Mouse (Mus musculus) MEL (cell line): ENCODE results near the gene Zfp446. TPM values are rescaled to one million over a fixed set of nuclear protein-coding genes. Genes with fewer than 3 reads are reported as not detected.
A peak's percentile ranks its signal among the peaks of the same experiment; 100 is the strongest.

Experiments used
- DNase-seq: peaks from one replicate; pipeline ENCODE4 v3.0.0; 2011; ENCODE audit warnings: low read depth, low spot score
- H3K27ac ChIP-seq: 2 replicates; pipeline ENCODE4 v1.5.1; 2012; ENCODE audit warnings: low read depth, mild to moderate bottlenecking, control low read depth, low read length, moderate library complexity; ENCODE audit not compliant: control insufficient read depth
- H3K27me3 ChIP-seq, 2 experiments: fragments of 150-350 bp in 1 of 2; sonication (generic) in 1 of 2; 2 replicates each; pipeline ENCODE4 v1.6.1; 2012; ENCODE audit warnings: low read length in 2 of 2, mild to moderate bottlenecking in 2 of 2, improper control_type of control experiment in 1 of 2, moderate library complexity in 1 of 2; ENCODE audit not compliant: insufficient read depth in 2 of 2, control insufficient read depth in 1 of 2
- H3K36me3 ChIP-seq, 2 experiments: 2 replicates each; pipeline ENCODE4 v1.6.1; 2012 to 2014; ENCODE audit warnings: low read length in 2 of 2, improper control_type of control experiment in 1 of 2, inconsistent platforms in 1 of 2, mild to moderate bottlenecking in 1 of 2; ENCODE audit not compliant: insufficient read depth in 2 of 2, control insufficient read depth in 1 of 2
- H3K4me1 ChIP-seq, 2 experiments: fragments of 150-350 bp in 1 of 2; sonication (generic) in 1 of 2; 2 replicates each; pipeline ENCODE4 v1.6.1; 2012; ENCODE audit warnings: low read length in 2 of 2, improper control_type of control experiment in 1 of 2, mild to moderate bottlenecking in 1 of 2; ENCODE audit not compliant: insufficient read depth in 2 of 2, control insufficient read depth in 1 of 2
- H3K4me3 ChIP-seq, 2 experiments: fragments of 150-350 bp in 1 of 2; sonication (generic) in 1 of 2; 2 replicates each; pipeline ENCODE4 v1.5.1; 2012; ENCODE audit warnings: low read depth in 2 of 2, low read length in 2 of 2, mild to moderate bottlenecking in 2 of 2, moderate library complexity in 2 of 2, control low read depth in 1 of 2, improper control_type of control experiment in 1 of 2; ENCODE audit not compliant: control insufficient read depth in 1 of 2, insufficient read depth in 1 of 2
- H3K79me2 ChIP-seq: 2 replicates; pipeline ENCODE4 v1.6.1; 2012; ENCODE audit warnings: mild to moderate bottlenecking, low read length, moderate library complexity; ENCODE audit not compliant: control insufficient read depth, poor library complexity, insufficient read depth
- H3K9ac ChIP-seq: 2 replicates; pipeline ENCODE4 v1.6.1; 2012; ENCODE audit warnings: low read depth, mild to moderate bottlenecking, control low read depth, low read length, moderate library complexity; ENCODE audit not compliant: control insufficient read depth, poor library complexity, severe bottlenecking
- H3K9me3 ChIP-seq: fragments of 150-350 bp; sonication (generic); replicated peaks from 2 replicates; pipeline ENCODE4 v1.6.1; 2012; ENCODE audit warnings: mild to moderate bottlenecking, low read length, improper control_type of control experiment, moderate library complexity; ENCODE audit not compliant: insufficient read depth
- CHD1 ChIP-seq: IDR thresholded peaks from 2 replicates; pipeline ENCODE4 v1.6.1; 2012; ENCODE audit warnings: low read depth, mild to moderate bottlenecking, inconsistent platforms, low read length, improper control_type of control experiment
- CTCF ChIP-seq, 3 experiments: IDR thresholded peaks in 2 of 3; conservative IDR thresholded peaks in 1 of 3; 2 replicates each; pipeline ENCODE4 v1.5.1; 2011 to 2012; ENCODE audit warnings: low read length in 3 of 3, low read depth in 2 of 3, mild to moderate bottlenecking in 2 of 3, improper control_type of control experiment in 1 of 3, inconsistent platforms in 1 of 3, mixed read lengths in 1 of 3, moderate library complexity in 1 of 3; ENCODE audit not compliant: control insufficient read depth in 1 of 3, insufficient read depth in 1 of 3, poor library complexity in 1 of 3, severe bottlenecking in 1 of 3
- ELF1 ChIP-seq: IDR thresholded peaks from 2 replicates; pipeline ENCODE4 v1.6.1; 2014; ENCODE audit warnings: low read depth, mild to moderate bottlenecking, inconsistent platforms, low read length, improper control_type of control experiment, moderate library complexity
- EP300 ChIP-seq, 2 experiments: IDR thresholded peaks; 2 replicates each; pipeline ENCODE4 v1.6.1; 2011; ENCODE audit warnings: improper control_type of control experiment in 2 of 2, low read length in 2 of 2, low read depth in 1 of 2, mild to moderate bottlenecking in 1 of 2
- GABPA ChIP-seq: IDR thresholded peaks from 2 replicates; pipeline ENCODE4 v1.6.1; 2012; ENCODE audit warnings: low read depth, mild to moderate bottlenecking, inconsistent platforms, low read length, improper control_type of control experiment, moderate library complexity
- HCFC1 ChIP-seq: IDR thresholded peaks from 2 replicates; pipeline ENCODE4 v1.6.1; 2012; ENCODE audit warnings: low read depth, mild to moderate bottlenecking, inconsistent platforms, low read length, improper control_type of control experiment, moderate library complexity
- JUND ChIP-seq: IDR thresholded peaks from 2 replicates; pipeline ENCODE4 v1.6.1; 2011; ENCODE audit warnings: low read depth, mild to moderate bottlenecking, improper control_type of control experiment, low read length
- MAZ ChIP-seq: IDR thresholded peaks from 2 replicates; pipeline ENCODE4 v1.6.1; 2012; ENCODE audit warnings: low read depth, mild to moderate bottlenecking, inconsistent platforms, low read length, improper control_type of control experiment
- MEF2A ChIP-seq: IDR thresholded peaks from 2 replicates; pipeline ENCODE4 v1.6.1; 2014; ENCODE audit warnings: low read depth, mild to moderate bottlenecking, inconsistent platforms, low read length, improper control_type of control experiment; ENCODE audit not compliant: poor library complexity, insufficient replicate concordance, severe bottlenecking; ENCODE audit errors: extremely low read depth
- MXI1 ChIP-seq: IDR thresholded peaks from 2 replicates; pipeline ENCODE4 v1.6.1; 2011; ENCODE audit warnings: mild to moderate bottlenecking, low read depth, low read length, improper control_type of control experiment
- MYB ChIP-seq: IDR thresholded peaks from 2 replicates; pipeline ENCODE4 v1.6.1; 2011; ENCODE audit warnings: mild to moderate bottlenecking, low read depth, low read length, improper control_type of control experiment
- MYC ChIP-seq: IDR thresholded peaks from 2 replicates; pipeline ENCODE4 v1.6.1; 2011; ENCODE audit warnings: low read depth, mild to moderate bottlenecking, low read length, improper control_type of control experiment, moderate library complexity
- NELFE ChIP-seq: IDR thresholded peaks from 2 replicates; pipeline ENCODE4 v1.6.1; 2011; ENCODE audit warnings: low read depth, low read length, improper control_type of control experiment
- NRF1 ChIP-seq: IDR thresholded peaks from 2 replicates; pipeline ENCODE4 v1.6.1; 2014; ENCODE audit warnings: low read depth, mild to moderate bottlenecking, inconsistent platforms, low read length, improper control_type of control experiment, moderate library complexity; ENCODE audit not compliant: poor library complexity, insufficient read depth, severe bottlenecking
- POLR2A ChIP-seq, 2 experiments: IDR thresholded peaks; 2 replicates each; pipeline ENCODE4 v1.6.1; 2011 to 2012; ENCODE audit warnings: low read length in 2 of 2, mild to moderate bottlenecking in 2 of 2, control low read depth in 1 of 2, improper control_type of control experiment in 1 of 2, low read depth in 1 of 2, moderate library complexity in 1 of 2; ENCODE audit not compliant: control insufficient read depth in 1 of 2, insufficient read depth in 1 of 2, poor library complexity in 1 of 2
- POLR2AphosphoS2 ChIP-seq: IDR thresholded peaks from 2 replicates; pipeline ENCODE4 v1.6.1; 2011; ENCODE audit warnings: low read length, improper control_type of control experiment
- SMC3 ChIP-seq: IDR thresholded peaks from 2 replicates; pipeline ENCODE4 v1.6.1; 2011; ENCODE audit warnings: low read depth, low read length, improper control_type of control experiment
- TBP ChIP-seq: IDR thresholded peaks from 2 replicates; pipeline ENCODE4 v1.8.0; 2011; ENCODE audit warnings: low read depth, low read length, improper control_type of control experiment
- UBTF ChIP-seq: IDR thresholded peaks from 2 replicates; pipeline ENCODE4 v1.6.1; 2012; ENCODE audit warnings: low read depth, mild to moderate bottlenecking, inconsistent platforms, low read length, improper control_type of control experiment, moderate library complexity, borderline replicate concordance; ENCODE audit not compliant: insufficient read depth
- USF1 ChIP-seq: IDR thresholded peaks from 2 replicates; pipeline ENCODE4 v1.6.1; 2014; ENCODE audit warnings: low read depth, mild to moderate bottlenecking, inconsistent platforms, low read length, improper control_type of control experiment, moderate library complexity
- polyA plus RNA-seq, 2 experiments: library from polyadenylated mRNA; stranded (reverse) in 1 of 2; unstranded in 1 of 2; fragments of >175 nt in 1 of 2; fragments of >200 nt in 1 of 2; gene quantifications; 2 replicates each; pipeline versions ENCODE4 v1.2.1 to v1.2.4; 2012; ENCODE audit warnings: low replicate concordance in 2 of 2, low read depth in 1 of 2; ENCODE audit not compliant: insufficient read length in 2 of 2, insufficient read depth in 1 of 2, missing spikeins in 1 of 2
- total RNA-seq: library from RNA; depleted of rRNA; stranded (reverse); fragments of 300-350 nt; gene quantifications from 2 replicates; pipeline ENCODE4 v1.2.3, GENCODE M21; 2012

The Zfp446 gene
- total and polyA plus RNA-seq, 3 experiments = 3.4 to 4.9 TPM; not detected in 1

DNA sequence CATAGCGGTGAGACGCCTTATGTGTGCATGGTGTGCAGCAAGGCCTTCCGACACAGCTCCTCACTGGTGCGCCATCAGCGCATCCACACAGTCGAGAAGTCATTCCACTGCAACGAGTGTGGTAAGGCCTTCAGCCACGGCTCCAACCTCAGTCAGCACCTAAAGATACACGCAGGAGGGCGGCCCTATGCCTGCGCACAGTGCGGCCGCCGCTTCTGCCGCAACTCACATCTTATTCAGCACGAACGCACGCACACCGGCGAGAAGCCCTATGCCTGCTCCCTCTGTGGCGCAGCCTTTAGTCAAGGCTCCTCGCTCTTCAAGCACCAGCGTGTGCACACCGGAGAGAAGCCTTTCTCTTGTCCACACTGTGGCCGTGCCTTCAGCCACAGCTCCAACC is 6.7 kb upstream of the Zfp446 start:
- H3K27ac ChIP-seq = no peak overlapping the region
- no peak overlapping the region for H3K9ac ChIP-seq
- no peaks in the 10 kb centered on the region for H3K9me3 ChIP-seq
- no peak for TF ChIP-seq NRF1
- no peak overlapping the region for H3K4me3 ChIP-seq
- H3K27me3 ChIP-seq = no peaks in the 10 kb centered on the region
- H3K4me1 ChIP-seq = peaks cover 0 to 5% of the 10 kb centered on the region in 2 experiments; a peak in 2 of 4 replicates
- peaks cover 4% of the 10 kb centered on the region; the same call in 1 of the 2 replicates for H3K79me2 ChIP-seq
- no peak for DNase-seq
- peaks cover 0 to 6% of the 10 kb centered on the region in 2 experiments; a peak in 2 of 4 replicates for H3K36me3 ChIP-seq

DNA sequence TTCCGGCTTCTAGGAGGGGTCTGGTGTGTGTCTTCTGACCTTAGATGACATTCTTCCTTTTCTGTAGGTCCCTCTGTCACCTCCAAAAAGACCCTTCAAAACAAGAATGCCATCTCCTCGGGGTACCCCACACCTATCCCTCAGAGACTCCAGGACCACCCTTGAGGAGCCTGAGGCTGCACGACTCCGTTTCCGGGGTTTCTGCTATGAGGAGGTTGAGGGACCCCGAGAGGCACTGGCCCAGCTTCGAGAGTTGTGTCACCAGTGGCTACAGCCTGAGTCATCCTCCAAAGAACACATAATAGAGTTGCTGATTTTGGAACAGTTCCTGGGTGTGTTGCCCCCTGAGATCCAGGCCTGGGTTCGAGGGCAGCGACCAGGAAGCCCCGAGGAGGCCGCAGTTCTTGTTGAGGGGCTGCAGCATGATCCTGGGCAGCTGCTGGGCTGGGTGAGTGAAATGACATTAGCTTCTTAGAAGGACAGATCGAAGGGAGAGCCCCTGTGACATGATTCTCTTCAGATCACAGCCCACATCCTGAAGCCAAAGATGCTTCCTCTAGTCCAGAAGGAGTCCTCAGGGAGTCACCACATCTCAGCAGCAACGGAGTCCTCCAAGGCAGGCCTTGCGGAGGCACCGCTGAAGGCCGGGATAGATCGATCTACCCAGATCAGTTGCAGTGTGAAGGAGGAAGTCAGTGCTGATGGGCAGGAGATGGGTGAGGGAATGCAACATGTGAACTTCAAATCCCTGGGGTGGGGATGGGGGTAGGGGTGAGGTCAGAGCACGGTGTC is 1.5 kb downstream of the Zfp446 start:
- DNase-seq = no peak
- Histone ChIP-seq H3K79me2 (no peaks in the 10 kb centered on the region; the same call in none of the 2 replicates), H3K27ac (no peak overlapping the region), H3K4me3 (peak overlapping the region; percentile 67 to 88; a peak in 3 of 4 replicates), H3K4me1 (peaks cover 0 to 15% of the 10 kb centered on the region in 2 experiments; a peak in 2 of 4 replicates)
- TF ChIP-seq CTCF (IDR thresholded peaks at IDR 0.05 in 2 of 3, conservative IDR thresholded peaks at IDR 0.05 in 1 of 3; ENCODE audit: control insufficient read depth in 1 of 3, insufficient read depth in 1 of 3, low read depth in 2 of 3, low read length in 3 of 3, poor library complexity in 1 of 3, severe bottlenecking in 1 of 3) = no peak
- TF ChIP-seq MEF2A = no peak
- no peak for TF ChIP-seq EP300 (IDR thresholded peaks at IDR 0.05; ENCODE audit: low read depth in 1 of 2, low read length in 2 of 2)
- no peak for TF ChIP-seq JUND
- no peak for TF ChIP-seq MAZ
- TF ChIP-seq POLR2A (IDR thresholded peaks at IDR 0.05; ENCODE audit: control insufficient read depth in 1 of 2, insufficient read depth in 1 of 2, low read depth in 1 of 2, low read length in 2 of 2, poor library complexity in 1 of 2) = no peak
- TF ChIP-seq TBP = no peak
- no peak for TF ChIP-seq NRF1
- TF ChIP-seq UBTF = no peak
- TF ChIP-seq HCFC1 = no peak
- no peak for TF ChIP-seq NELFE
- TF ChIP-seq POLR2AphosphoS2 = no peak
- no peak for TF ChIP-seq MXI1
- no peak for TF ChIP-seq SMC3
- no peak for TF ChIP-seq MYC
- no peak for TF ChIP-seq CHD1
- TF ChIP-seq ELF1 = no peak
- TF ChIP-seq USF1 = no peak
- no peak for TF ChIP-seq GABPA
- TF ChIP-seq MYB = no peak
- TF ChIP-seq, all 39 proteins: peak for 0
- H3K36me3 ChIP-seq = peaks cover 0 to 11% of the 10 kb centered on the region in 2 experiments; a peak in 2 of 4 replicates
- H3K9ac ChIP-seq = peak overlapping the region; percentile 72
- no peaks in the 10 kb centered on the region for H3K9me3 ChIP-seq
- no peaks in the 10 kb centered on the region for H3K27me3 ChIP-seq
